Mouse (Mus musculus) adrenal gland, postnatal 25 days (tissue): ENCODE data around the gene Dgcr6. TPM values are rescaled to one million over a fixed set of nuclear protein-coding genes. Genes with fewer than 3 reads are reported as not detected.
A peak's percentile ranks its signal among the peaks of the same experiment; 100 is the strongest.

Source experiments
- DNase-seq: peaks from one replicate; pipeline ENCODE4 v3.0.0; 2021; ENCODE audit warnings: mixed read lengths
- total RNA-seq: library from RNA; stranded (reverse); gene quantifications from 2 replicates; pipeline ENCODE4 v1.2.3, GENCODE M21; 2021

Gene Dgcr6
- total RNA-seq, 1 experiment from 2014 or later: 82.3 TPM

DNA sequence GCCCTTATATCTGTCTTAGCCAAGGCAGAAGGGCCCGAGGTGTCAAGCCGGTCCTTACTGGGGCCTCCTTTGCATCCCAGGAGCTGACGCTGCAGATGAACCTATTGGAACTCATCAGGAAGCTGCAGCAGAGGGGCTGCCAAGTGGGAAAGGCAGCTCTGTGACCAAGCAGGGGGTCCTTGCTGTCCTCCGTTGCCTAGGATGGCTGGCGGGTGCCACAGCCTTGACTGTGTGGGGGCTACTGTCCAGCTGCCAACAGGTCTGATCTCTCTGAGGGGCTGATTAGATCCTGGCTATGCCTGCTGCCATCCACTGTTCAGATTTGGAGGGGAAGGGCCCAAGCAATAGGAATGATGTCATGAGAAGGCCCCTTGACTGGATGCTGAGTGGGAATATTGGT, 18.1 kb downstream of the Dgcr6 start:
- no peak for DNase-seq

DNA sequence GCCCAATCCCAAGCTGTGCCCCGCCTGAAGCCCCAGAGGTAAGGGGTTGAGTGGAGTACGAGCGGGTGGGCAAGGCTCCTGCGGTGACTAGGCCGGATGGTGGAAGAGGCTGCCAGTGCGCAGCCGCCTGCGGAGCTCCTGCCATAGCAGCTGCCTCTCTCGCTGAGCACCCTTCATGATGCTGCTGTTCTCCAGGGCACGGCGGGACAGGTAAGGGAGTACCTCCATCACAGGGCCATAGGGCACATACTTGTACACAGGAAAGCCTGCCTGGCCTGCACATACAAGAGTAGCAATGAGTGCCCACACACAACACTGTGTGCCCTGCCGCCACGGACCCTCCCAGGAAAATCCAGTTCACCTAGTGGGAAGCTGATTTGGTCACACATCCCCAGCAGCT, 19.4 kb downstream of the Dgcr6 start:
- no peak for DNase-seq

DNA sequence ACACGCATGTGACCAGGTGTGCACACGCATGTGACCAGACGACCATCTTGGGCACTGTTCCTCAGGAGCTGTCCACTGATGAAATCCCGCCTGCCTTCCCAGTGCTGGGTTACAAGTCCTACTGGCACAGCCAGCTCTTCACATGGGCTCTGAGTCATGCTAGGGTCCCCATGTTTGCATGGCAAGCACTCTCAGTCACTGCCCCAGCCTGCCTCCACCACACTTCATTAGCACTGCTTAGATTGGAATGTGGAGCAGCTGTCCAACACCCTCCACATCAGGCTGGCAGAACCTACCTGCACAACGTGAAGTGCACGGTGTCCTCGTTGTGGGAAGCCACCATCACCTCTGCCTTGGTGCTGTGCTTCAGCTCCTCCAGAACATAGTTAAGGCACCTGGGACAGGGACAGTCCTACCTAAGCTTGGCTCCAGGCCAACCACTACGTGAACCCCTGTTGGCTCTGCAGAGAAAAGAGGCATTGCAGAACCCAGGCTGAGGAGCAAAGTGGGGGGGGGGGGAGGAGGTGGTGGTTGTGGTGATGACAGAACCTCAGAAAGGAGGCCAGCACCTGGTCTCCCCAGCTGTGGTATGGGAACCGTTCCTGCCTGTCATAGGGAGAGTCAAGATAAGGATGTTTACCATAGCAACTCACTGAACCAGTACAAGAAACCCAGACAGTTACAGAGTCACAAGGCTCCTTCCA, 20.8 kb downstream of the Dgcr6 start:
- no peak for DNase-seq

DNA sequence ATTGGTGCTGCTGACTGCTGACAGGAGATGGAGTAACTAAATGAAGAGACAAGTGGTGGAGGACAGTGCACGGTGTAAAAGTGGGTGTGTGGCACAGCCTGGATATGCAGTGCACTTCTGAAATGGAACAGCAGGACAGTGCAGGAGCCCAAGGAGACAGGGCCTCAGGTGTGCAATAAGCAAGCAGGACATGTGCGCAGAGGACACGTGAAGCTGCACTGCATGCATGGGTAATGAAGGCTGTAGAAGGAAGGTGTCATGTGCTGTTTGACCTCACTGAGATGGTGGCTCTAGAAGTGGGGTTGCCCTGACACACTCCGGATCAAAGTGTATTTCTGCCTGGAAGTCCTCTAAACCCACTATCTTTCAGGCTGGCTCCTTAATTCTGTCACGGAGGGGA, 22.0 kb downstream of the Dgcr6 start:
- no peak for DNase-seq

DNA sequence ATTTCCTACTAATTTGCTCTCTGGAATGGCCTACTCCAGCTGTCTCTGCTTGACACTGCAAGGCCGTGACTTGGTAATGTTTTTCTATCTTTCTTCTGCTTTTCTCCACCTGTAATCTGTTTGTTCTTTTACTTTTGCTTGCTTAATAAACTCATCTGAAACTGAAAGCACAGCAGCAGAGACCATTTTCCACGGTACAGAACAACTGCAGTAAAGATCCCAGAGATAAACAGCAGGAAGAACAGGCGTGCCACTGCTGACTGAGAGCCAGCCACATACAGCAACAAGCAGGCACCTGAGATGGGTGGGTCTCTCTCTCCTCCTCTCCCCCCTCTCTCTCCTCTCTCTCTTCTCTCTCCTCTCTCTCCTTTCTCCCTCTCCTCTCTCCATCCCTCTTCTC, 22.5 kb downstream of the Dgcr6 start:
- DNase-seq: no peak

DNA sequence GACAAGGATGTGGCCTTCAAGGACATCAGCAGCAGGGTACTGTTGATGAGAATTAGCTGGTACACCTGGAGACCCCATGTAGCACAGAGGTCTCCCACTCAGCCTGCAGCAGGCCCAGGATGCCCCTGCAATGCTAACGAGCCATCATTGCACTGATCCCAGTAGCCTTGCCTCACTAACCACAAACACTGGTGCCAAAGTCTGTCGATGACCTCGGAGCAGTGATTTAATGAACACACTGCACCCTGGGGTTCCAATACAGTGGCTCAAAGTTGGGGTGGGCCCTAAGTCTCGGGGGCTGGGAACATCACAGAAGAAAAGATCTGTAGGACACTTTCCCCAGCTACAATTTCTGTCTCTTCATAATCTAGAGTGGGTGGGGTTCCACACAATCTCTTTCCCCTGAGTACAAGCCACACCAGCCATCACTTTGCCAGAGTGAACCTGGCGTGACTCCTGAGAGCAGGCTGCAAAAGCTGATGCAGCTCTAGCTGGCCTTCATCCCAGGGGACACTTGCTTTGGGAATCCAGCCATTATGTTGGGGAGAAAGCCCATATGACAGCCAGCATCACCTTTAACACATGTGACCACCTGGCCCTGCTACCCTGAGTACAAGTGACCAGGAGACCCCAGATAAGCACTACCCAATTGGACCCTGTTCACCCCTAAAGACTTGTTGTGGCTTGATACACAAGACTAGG, 25.8 kb downstream of the Dgcr6 start:
- no peak for DNase-seq

DNA sequence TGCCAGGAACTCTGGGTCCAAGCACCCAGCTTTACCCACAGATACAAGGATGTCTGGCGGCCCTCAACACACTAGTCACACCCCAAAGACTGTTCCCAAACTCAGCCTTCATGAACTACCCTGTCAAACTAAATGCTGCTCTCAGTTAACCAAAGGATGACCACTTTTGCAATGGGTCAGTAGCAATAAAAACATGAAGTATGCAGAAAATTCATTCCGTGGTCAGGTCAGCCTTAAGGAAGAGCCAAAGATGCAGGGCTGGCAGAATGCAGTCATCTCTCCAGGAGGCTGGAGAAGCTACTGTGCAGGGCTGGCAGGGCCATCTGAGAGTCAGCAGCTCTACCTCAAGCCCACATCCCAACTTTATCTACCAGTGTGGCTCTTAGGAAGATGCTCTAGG, 26.6 kb downstream of the Dgcr6 start:
- no peak for DNase-seq

DNA sequence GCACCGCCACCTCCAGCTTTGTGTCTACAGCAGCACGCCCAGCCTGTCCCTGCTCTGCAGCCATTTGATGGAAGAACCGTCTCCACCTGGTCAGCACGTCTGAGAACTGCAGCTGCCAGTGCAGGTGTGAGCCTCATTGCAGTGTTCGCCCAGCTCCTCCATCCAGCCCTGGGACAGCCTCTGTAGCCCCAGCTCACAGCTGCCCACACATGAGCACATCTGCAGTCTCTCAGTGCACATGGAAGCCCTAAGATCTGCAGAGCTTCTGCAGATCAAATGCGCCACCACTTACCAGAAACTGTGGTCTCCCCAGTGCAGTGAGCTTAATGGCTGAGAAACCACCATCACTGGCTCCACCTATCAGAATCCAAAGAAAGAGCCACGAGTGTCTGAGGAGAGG, 27.5 kb downstream of the Dgcr6 start:
- DNase-seq: no peak

DNA sequence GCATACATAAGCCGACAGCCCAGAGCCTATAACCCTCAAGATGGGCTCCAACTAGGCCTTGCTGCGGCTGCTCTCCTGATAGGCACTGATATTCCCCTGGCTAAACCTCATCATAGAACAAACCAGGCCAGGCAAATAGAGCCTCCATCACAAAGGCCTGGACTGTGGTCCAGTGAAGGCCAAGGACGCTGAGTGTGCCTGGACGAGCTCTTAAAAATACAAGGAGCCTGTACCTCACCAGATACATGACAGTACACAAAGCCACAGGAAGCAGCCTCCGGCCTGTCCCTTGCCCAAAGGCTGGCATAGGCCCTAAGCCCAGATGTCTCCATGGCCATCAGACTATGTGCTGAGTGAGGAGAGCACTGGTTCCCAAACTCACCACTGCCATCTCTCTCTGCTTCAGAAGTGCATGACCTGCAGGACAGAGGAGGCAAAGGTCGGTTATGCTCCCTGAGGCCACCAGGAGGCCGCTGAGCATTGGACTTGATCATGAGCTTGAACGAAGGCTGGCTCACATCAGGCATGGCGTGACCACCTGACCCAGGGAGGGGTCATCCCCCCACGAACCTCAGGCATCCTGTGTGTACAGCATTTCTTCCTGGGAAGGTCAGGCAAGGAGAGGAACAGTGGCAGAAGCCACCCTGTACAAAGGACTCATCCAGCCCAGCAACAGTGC, 28.6 kb downstream of the Dgcr6 start:
- DNase-seq: no peak

DNA sequence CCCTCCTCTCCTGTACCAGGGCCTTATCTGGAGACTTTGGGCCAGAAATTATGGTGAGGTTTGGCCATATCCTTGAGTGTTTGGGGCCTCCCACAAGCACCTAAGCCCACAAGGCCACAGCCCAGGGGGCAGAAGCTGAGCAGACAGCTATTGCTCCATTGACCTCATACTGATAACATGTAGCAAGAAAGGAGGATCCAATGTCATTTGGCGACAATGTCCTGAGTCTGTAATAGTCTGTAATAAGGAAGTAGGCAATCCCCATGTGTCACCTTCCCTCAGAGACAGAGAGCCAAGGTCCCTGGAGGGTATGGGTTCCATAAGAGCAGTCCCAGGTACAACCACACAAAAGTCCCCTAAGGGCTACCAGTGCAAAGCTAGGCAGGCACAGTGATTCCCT, 29.6 kb downstream of the Dgcr6 start:
- no peak for DNase-seq

DNA sequence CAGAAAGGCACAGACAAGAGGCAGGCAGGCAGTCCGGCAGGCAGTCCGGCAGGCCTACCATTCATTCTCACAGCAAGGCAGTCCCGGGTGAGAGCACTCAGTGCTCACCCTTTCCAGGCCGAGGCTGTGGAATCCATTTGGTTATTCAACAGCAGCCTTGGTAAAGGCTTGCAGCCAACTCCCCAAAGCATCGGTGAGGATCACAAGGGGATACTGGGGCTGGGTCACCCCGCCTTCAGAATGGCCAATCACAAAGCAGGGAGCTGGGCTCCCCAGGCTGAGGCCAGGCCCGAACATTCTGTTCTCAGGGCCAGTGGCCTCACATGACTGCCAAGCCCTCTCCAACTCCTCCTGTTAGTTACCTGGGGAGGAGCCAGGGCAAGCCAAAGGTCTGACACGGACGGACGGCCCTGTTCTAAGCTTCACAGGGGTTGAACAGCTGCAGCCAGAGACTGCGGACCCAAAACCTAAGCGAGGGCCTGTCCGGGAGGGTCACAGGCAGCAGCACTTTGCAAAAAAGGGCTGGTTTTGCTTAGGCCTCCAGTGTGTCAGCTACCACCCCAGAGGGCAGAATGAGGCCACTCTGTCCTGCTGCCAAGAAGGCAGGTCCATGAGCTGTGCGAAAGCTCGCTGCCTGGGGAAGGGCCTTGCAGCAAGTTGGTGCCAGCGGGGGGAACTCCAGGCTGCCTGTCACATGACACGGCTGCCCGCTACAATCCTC, 30.7 kb downstream of the Dgcr6 start:
- DNase-seq: peak; percentile 71

DNA sequence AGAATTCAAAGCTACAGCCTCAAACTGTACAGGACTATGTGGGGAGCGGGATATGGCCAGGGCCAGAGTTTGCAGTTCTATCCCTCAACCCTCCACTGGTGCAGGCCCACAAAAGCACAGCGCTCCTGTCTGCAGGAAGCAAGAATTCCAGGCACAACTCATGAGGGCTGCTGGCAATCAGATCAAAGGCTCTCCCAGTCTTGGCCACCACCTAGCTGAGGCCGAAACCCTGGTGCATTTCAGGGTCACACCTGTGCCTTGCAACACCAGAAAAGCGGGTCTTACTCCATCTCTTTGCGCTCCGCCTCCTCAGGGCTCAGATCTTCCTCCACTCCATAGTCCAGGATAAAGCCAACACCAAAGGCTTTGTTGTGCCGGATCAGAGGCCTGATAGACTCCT, 31.6 kb downstream of the Dgcr6 start:
- DNase-seq: no peak

DNA sequence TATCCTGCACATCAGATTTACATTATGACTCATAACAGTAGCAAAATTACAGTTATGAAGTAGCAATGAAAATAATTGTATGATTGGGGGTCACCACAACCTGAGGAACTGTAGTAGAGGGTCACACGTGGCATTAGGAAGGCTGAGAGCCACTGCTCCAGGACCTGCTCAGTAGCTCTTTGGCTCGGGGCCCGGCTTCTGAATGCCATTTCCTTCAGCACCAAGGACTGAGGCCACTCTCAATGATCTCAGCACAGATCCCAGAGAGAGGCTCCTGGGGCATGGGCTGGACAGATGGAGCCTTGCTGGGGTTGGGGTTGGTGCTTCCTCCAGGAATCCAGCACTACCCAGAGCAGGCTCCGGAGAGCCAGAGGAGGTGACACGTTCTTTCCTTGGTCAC, 34.4 kb downstream of the Dgcr6 start:
- peak; percentile 77 for DNase-seq

DNA sequence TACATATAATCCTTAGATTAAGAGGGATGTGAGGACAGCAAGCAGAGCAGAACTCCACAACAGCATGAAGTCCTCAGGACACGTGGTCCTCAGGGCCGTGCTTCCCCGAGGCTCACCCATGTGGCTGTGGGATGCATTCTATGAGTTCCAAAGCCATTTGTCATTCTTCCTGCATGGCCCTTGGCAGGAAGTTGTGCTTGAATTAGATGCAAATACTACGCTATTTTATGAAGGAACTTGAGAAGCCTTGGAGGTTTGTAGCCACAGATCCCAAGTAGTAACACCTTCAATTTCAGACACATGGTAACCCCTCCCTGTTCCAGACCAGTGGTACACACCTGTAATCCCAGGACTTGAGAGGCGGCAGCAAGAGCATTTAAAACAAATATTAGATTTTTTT, 43.7 kb downstream of the Dgcr6 start:
- DNase-seq: no peak

DNA sequence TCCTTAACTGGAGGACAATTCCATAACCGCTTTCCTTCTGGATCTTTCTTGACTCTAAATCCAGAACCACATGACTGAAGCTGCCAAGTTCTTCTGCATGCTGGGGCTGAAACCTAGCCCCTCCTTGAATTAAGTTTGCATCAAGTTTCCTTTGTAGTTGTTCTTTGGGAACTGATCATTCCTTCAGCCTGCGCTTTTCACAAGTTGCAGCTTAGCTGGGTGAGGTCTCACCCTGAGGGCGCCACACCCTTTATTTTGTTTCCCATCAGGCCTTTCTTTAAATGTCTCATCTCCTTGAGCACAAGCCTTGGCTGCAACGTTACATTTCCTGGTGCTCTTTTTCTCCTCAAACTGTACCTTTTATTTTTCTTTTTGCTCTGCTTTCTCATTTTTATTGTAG, 50.2 kb downstream of the Dgcr6 start:
- no peak for DNase-seq

DNA sequence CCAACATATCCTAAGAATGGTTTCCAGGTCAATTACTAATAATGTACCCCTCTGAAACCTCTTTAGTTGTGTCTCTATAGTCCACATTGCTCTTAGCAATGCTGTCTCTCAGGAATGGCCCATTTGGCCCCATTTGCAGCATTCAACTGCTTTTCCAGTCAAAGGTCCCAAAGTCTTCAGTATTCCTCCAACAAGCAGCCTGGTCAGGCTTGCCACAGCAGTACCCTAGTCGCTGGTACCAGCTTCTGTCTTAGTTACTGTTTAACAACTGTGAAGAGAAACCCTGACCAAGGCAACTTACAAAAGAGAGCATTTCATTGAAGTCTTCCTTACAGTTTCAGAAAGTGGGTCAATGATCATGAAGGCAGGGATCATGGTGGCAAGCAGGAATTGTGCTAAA, 50.7 kb downstream of the Dgcr6 start:
- DNase-seq: no peak

DNA sequence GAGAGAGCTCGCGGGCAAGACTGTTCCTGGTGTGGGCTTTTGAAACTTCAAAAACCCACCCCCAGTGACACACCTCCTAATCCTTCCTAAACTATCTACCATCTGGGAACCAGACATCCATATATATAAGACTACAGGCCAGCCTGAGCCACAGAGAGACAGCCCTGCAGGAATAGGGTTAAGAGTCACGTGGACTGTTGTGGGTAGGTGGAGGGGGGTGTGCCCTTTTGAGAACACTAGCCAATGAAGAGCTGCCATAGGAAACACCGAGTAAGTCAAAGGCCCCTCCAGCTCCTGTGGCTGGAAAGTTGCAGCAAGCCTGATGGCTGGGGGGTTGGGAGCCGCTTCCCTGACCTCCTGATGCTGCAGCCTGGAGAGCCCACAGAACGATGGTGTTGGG, 51.1 kb downstream of the Dgcr6 start:
- DNase-seq: no peak

DNA sequence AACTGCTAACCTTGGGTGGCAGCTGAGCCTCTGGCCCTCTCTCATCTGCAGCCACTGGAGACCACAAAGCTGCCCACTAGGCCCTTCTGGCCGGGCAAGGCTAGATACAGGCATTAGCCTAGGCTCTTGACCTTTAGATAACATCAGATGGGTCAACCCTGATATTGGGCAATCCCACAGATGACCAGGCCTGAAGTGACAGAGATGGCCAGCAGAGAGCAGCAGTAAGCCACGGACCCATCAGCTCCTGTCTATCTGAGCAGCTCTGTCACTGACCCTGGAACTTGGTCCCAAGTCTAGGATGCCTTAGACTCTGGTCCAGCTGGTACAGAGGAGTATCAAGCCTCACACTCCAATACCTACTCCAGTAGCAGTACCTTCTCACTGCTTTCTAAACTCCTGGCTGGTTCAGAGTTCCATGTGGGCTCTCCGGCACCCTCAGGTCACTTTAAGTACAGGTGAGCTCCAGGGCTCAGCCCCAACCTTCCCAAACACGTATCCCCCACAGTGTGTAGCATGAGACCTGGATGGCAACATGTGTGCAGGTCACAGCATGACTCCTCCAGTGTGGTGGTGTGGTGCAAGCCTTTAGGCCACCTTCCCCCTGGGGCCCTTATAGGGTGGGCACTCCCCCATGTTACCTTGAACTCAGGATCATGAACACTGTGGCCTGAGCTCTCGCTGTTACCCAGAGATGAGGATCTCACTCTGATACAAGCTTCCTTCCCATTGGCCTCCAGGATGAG, 55.7 kb downstream of the Dgcr6 start:
- DNase-seq: peak; percentile 69

DNA sequence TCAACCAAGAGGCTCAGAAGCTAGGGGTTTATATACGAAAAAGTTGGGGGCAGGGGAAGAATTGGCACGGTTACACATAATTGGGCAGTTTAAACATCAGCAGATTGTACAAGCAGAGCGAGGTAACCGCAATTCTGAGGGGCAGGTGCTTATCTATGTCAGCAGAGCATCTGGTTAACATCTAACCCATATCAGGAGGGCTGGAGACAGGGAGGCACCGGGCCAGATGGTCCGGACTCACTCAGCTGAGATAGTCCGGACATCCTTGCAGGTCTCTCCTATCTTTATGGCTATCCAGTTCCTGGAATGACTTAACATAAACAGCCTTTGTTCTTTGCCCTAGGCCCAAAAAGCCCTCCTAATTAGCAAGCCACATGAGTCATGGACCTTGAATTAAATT, 58.4 kb downstream of the Dgcr6 start:
- DNase-seq: no peak

DNA sequence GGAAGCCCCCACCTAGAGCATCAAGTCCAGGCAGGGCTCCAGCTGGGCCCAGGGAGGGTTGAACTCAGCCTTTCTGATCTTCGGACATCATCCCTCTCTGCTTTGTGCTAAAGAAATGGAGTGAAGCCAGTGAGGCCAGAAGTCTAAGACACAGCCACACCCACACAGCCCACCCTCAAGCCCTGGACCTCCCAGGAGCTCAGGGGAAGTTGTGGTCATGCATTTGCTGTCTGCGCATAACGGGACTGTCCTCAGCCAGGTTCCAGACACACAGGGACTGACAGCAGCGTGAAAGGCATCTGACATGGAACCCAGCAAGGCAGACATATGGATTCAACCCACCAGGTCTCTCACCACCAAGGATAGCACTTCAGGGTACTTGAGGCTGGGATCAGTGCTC, 63.8 kb downstream of the Dgcr6 start:
- DNase-seq: no peak

DNA sequence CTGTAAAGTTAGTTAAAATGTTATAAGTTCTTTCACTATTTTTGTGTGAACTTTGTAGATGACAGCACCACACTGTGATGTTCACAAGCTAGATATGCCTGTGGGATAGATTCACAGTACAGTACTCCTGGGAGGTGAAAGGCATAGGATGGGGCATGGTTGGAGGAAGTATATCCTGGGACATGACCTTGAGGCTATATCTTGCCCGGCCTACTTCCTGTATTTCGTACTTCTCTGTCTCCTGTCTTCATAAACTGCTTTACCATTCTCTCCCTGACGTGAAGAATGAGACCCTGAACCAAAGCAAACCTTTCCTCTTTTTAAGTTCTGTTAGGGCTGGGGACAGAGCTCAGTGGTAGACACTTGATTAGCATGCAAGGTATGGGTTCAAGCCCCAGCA, 65.6 kb downstream of the Dgcr6 start:
- DNase-seq: no peak

DNA sequence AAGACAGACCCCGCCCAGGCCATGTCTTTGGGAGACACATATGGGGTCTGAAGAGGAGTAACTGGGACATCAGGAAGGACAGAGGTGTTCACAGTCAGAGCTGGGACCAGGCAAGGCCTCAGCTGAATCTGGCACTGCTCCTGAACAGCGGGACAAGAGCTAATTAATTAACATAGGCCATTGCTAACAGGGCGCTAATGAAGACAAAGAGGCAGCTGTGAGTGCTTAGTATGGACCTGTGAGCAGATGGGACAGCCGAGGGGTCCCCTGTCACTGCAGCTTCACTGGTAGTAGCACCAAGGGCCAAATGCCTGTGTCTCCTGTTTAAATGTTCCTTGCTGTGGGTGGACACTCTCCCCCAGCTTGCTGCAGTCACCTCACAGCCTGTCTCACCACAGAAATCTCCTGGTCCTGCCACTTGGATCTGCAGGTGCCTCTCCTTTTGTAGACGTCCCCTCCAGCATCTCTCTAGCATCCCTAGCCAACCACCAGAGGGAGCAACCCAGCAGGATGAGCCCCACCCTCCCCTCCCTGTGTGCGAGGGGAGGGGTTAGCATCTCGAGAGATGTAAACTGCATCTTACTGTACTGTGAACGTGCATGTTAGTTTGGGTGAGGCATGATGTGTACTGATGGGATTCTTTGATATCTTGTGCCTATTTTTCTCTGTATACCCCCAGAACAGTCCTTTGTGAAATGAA, 66.5 kb downstream of the Dgcr6 start:
- DNase-seq: peak; percentile 41
